Mouse (Mus musculus): Measurements from ENCODE around the gene Polrmt.

- TF ChIP-seq CTCF (IDR thresholded peaks at IDR 0.05; ENCODE audit: low read depth, low read length) (no peak), POLR2A (IDR thresholded peaks at IDR 0.05; ENCODE audit: borderline replicate concordance, low read depth, low read length) (no peak)
Measured at GRCm38 (mm10) chr10:79743161-79743560, 3.2 kb downstream of the Polrmt start.

All from bone marrow macrophage, adult 2 months (primary cell).